Mouse (Mus musculus): ENCODE results near the gene Dmac2. TPM values are rescaled to one million over a fixed set of nuclear protein-coding genes. Genes with fewer than 3 reads are reported as not detected.

Gene Dmac2
- total RNA-seq, 2 experiments from 2014 or later, result 45.7 to 45.9 TPM

Other genes with a start within 250 kb of the Dmac2 start
- not detected for gene Cnfn, start 249.7 kb upstream of the Dmac2 start, total RNA-seq (2021)
- 1 to 10 TPM; 5.4 to 6.4 TPM for gene Lipe, start 220.7 kb upstream of the Dmac2 start, total RNA-seq (2021)
- not detected for gene Cxcl17, start 206.5 kb upstream of the Dmac2 start, total RNA-seq (2021)
- gene Ceacam1, start 141.8 kb upstream of the Dmac2 start, total RNA-seq (2021), result 1 to 10 TPM; 2.2 to 2.7 TPM
- gene Ceacam2, start 79.6 kb upstream of the Dmac2 start, total RNA-seq (2021), result under 1 TPM; 0.30 TPM
- not detected for gene Erich4, start 3.5 kb upstream of the Dmac2 start, total RNA-seq (2021)
- under 1 TPM; 0.34 to 0.82 TPM for gene B3gnt8, start 7.2 kb downstream of the Dmac2 start, total RNA-seq (2021)
- 10 to 100 TPM; 31.8 to 33.8 TPM for gene Bckdha, start 39.6 kb downstream of the Dmac2 start, total RNA-seq (2021)
- 10 to 100 TPM; 24.0 to 24.4 TPM for gene Exosc5, start 39.8 kb downstream of the Dmac2 start, total RNA-seq (2021)
- 10 to 100 TPM; 33.1 to 36.3 TPM for gene Tmem91, start 55.8 kb downstream of the Dmac2 start, total RNA-seq (2021)
- gene B9d2, start 61.4 kb downstream of the Dmac2 start, total RNA-seq (2021), result 10 to 100 TPM; 23.5 to 24.9 TPM
- 1 to 10 TPM; 9.3 to 9.4 TPM for gene Tgfb1, start 67.6 kb downstream of the Dmac2 start, total RNA-seq (2021)
- 10 to 100 TPM; 61.8 to 70.1 TPM for gene Ccdc97, start 99.7 kb downstream of the Dmac2 start, total RNA-seq (2021)
- 100 to 1,000 TPM in 1 of 2 experiments, 10 to 100 TPM in 1; 98.4 to 105 TPM for gene Hnrnpul1, start 135.3 kb downstream of the Dmac2 start, total RNA-seq (2021)
- gene Axl, start 169.3 kb downstream of the Dmac2 start, total RNA-seq (2021), result 10 to 100 TPM; 33.6 to 37.2 TPM
- 1 to 10 TPM; 1.6 to 4.9 TPM for gene Cyp2s1, start 197.5 kb downstream of the Dmac2 start, total RNA-seq (2021)